Mouse (Mus musculus) MEL (cell line): ENCODE data around the gene Rpusd4. TPM values are rescaled to one million over a fixed set of nuclear protein-coding genes. Genes with fewer than 3 reads are reported as not detected.

Experiments
- DNase-seq: peaks from one replicate; pipeline ENCODE4 v3.0.0; 2011; ENCODE audit warnings: low read depth, low spot score
- H3K27ac ChIP-seq: 2 replicates; pipeline ENCODE4 v1.5.1; 2012; ENCODE audit warnings: low read depth, mild to moderate bottlenecking, control low read depth, low read length, moderate library complexity; ENCODE audit not compliant: control insufficient read depth
- H3K27me3 ChIP-seq, 2 experiments: fragments of 150-350 bp in 1 of 2; sonication (generic) in 1 of 2; 2 replicates each; pipeline ENCODE4 v1.6.1; 2012; ENCODE audit warnings: low read length in 2 of 2, mild to moderate bottlenecking in 2 of 2, improper control_type of control experiment in 1 of 2, moderate library complexity in 1 of 2; ENCODE audit not compliant: insufficient read depth in 2 of 2, control insufficient read depth in 1 of 2
- H3K36me3 ChIP-seq, 2 experiments: 2 replicates each; pipeline ENCODE4 v1.6.1; 2012 to 2014; ENCODE audit warnings: low read length in 2 of 2, improper control_type of control experiment in 1 of 2, inconsistent platforms in 1 of 2, mild to moderate bottlenecking in 1 of 2; ENCODE audit not compliant: insufficient read depth in 2 of 2, control insufficient read depth in 1 of 2
- H3K4me1 ChIP-seq, 2 experiments: fragments of 150-350 bp in 1 of 2; sonication (generic) in 1 of 2; 2 replicates each; pipeline ENCODE4 v1.6.1; 2012; ENCODE audit warnings: low read length in 2 of 2, improper control_type of control experiment in 1 of 2, mild to moderate bottlenecking in 1 of 2; ENCODE audit not compliant: insufficient read depth in 2 of 2, control insufficient read depth in 1 of 2
- H3K4me3 ChIP-seq, 2 experiments: fragments of 150-350 bp in 1 of 2; sonication (generic) in 1 of 2; 2 replicates each; pipeline ENCODE4 v1.5.1; 2012; ENCODE audit warnings: low read depth in 2 of 2, low read length in 2 of 2, mild to moderate bottlenecking in 2 of 2, moderate library complexity in 2 of 2, control low read depth in 1 of 2, improper control_type of control experiment in 1 of 2; ENCODE audit not compliant: control insufficient read depth in 1 of 2, insufficient read depth in 1 of 2
- H3K79me2 ChIP-seq: 2 replicates; pipeline ENCODE4 v1.6.1; 2012; ENCODE audit warnings: mild to moderate bottlenecking, low read length, moderate library complexity; ENCODE audit not compliant: control insufficient read depth, poor library complexity, insufficient read depth
- H3K9ac ChIP-seq: 2 replicates; pipeline ENCODE4 v1.6.1; 2012; ENCODE audit warnings: low read depth, mild to moderate bottlenecking, control low read depth, low read length, moderate library complexity; ENCODE audit not compliant: control insufficient read depth, poor library complexity, severe bottlenecking
- H3K9me3 ChIP-seq: fragments of 150-350 bp; sonication (generic); replicated peaks from 2 replicates; pipeline ENCODE4 v1.6.1; 2012; ENCODE audit warnings: mild to moderate bottlenecking, low read length, improper control_type of control experiment, moderate library complexity; ENCODE audit not compliant: insufficient read depth
- BHLHE40 ChIP-seq: IDR thresholded peaks from 2 replicates; pipeline ENCODE4 v1.6.1; 2012; ENCODE audit warnings: low read depth, mild to moderate bottlenecking, inconsistent platforms, low read length, improper control_type of control experiment, borderline replicate concordance
- CHD2 ChIP-seq: IDR thresholded peaks from 2 replicates; pipeline ENCODE4 v1.6.1; 2011; ENCODE audit warnings: low read length, improper control_type of control experiment
- EP300 ChIP-seq, 2 experiments: IDR thresholded peaks; 2 replicates each; pipeline ENCODE4 v1.6.1; 2011; ENCODE audit warnings: improper control_type of control experiment in 2 of 2, low read length in 2 of 2, low read depth in 1 of 2, mild to moderate bottlenecking in 1 of 2
- ETS1 ChIP-seq: IDR thresholded peaks from 2 replicates; pipeline ENCODE4 v1.6.1; 2012; ENCODE audit warnings: low read depth, mild to moderate bottlenecking, inconsistent platforms, low read length, improper control_type of control experiment, moderate library complexity
- GABPA ChIP-seq: IDR thresholded peaks from 2 replicates; pipeline ENCODE4 v1.6.1; 2012; ENCODE audit warnings: low read depth, mild to moderate bottlenecking, inconsistent platforms, low read length, improper control_type of control experiment, moderate library complexity
- HCFC1 ChIP-seq: IDR thresholded peaks from 2 replicates; pipeline ENCODE4 v1.6.1; 2012; ENCODE audit warnings: low read depth, mild to moderate bottlenecking, inconsistent platforms, low read length, improper control_type of control experiment, moderate library complexity
- KAT2A ChIP-seq: conservative IDR thresholded peaks from 2 replicates; pipeline ENCODE4 v1.6.1; 2012; ENCODE audit warnings: low read depth, low read length, improper control_type of control experiment, inconsistent platforms
- MAFK ChIP-seq: IDR thresholded peaks from 2 replicates; pipeline ENCODE4 v1.6.1; 2011; ENCODE audit warnings: low read depth, mild to moderate bottlenecking, low read length, improper control_type of control experiment, borderline replicate concordance
- MAZ ChIP-seq: IDR thresholded peaks from 2 replicates; pipeline ENCODE4 v1.6.1; 2012; ENCODE audit warnings: low read depth, mild to moderate bottlenecking, inconsistent platforms, low read length, improper control_type of control experiment
- MEF2A ChIP-seq: IDR thresholded peaks from 2 replicates; pipeline ENCODE4 v1.6.1; 2014; ENCODE audit warnings: low read depth, mild to moderate bottlenecking, inconsistent platforms, low read length, improper control_type of control experiment; ENCODE audit not compliant: poor library complexity, insufficient replicate concordance, severe bottlenecking; ENCODE audit errors: extremely low read depth
- MXI1 ChIP-seq: IDR thresholded peaks from 2 replicates; pipeline ENCODE4 v1.6.1; 2011; ENCODE audit warnings: mild to moderate bottlenecking, low read depth, low read length, improper control_type of control experiment
- MYB ChIP-seq: IDR thresholded peaks from 2 replicates; pipeline ENCODE4 v1.6.1; 2011; ENCODE audit warnings: mild to moderate bottlenecking, low read depth, low read length, improper control_type of control experiment
- MYC ChIP-seq: IDR thresholded peaks from 2 replicates; pipeline ENCODE4 v1.6.1; 2011; ENCODE audit warnings: low read depth, mild to moderate bottlenecking, low read length, improper control_type of control experiment, moderate library complexity
- NELFE ChIP-seq: IDR thresholded peaks from 2 replicates; pipeline ENCODE4 v1.6.1; 2011; ENCODE audit warnings: low read depth, low read length, improper control_type of control experiment
- NRF1 ChIP-seq: IDR thresholded peaks from 2 replicates; pipeline ENCODE4 v1.6.1; 2014; ENCODE audit warnings: low read depth, mild to moderate bottlenecking, inconsistent platforms, low read length, improper control_type of control experiment, moderate library complexity; ENCODE audit not compliant: poor library complexity, insufficient read depth, severe bottlenecking
- TBP ChIP-seq: IDR thresholded peaks from 2 replicates; pipeline ENCODE4 v1.8.0; 2011; ENCODE audit warnings: low read depth, low read length, improper control_type of control experiment
- UBTF ChIP-seq: IDR thresholded peaks from 2 replicates; pipeline ENCODE4 v1.6.1; 2012; ENCODE audit warnings: low read depth, mild to moderate bottlenecking, inconsistent platforms, low read length, improper control_type of control experiment, moderate library complexity, borderline replicate concordance; ENCODE audit not compliant: insufficient read depth
- polyA plus RNA-seq, 2 experiments: library from polyadenylated mRNA; stranded (reverse) in 1 of 2; unstranded in 1 of 2; fragments of >175 nt in 1 of 2; fragments of >200 nt in 1 of 2; gene quantifications; 2 replicates each; pipeline versions ENCODE4 v1.2.1 to v1.2.4; 2012; ENCODE audit warnings: low replicate concordance in 2 of 2, low read depth in 1 of 2; ENCODE audit not compliant: insufficient read length in 2 of 2, insufficient read depth in 1 of 2, missing spikeins in 1 of 2
- total RNA-seq: library from RNA; depleted of rRNA; stranded (reverse); fragments of 300-350 nt; gene quantifications from 2 replicates; pipeline ENCODE4 v1.2.3, GENCODE M21; 2012

Gene Rpusd4
- total and polyA plus RNA-seq, 3 experiments, result 36.3 to 40.9 TPM; not detected in 1

DNA sequence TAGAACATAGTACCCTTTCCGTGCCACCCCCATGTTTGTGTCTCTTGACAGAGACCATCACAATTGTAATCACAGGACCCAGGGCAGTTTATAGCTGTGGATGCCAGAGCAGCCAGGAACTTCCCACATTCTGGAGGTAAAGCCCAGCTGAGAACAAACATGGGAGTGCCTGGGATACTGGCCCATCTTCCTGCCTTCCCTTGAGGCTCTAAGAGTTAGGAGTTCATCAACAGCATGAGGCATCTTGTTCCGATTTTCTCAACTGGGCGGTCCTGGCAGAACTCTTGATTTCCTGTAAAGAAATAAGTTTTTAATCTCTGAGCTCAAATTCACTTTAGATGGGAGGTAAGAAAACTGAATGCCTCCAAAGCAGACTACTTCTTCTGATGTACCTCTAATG lies 34.5 kb downstream of the Rpusd4 start:
- Histone ChIP-seq H3K79me2 (no peaks in the 10 kb centered on the region), H3K36me3 (no peaks in the 10 kb centered on the region), H3K27ac (no peak overlapping the region), H3K9me3 (no peaks in the 10 kb centered on the region), H3K9ac (no peak overlapping the region), H3K4me3 (no peak overlapping the region), H3K27me3 (no peaks in the 10 kb centered on the region; a peak in 1 of 4 replicates), H3K4me1 (no peaks in the 10 kb centered on the region)
- DNase-seq, result no peak
- no peak for TF ChIP-seq UBTF
- TF ChIP-seq EP300 (IDR thresholded peaks at IDR 0.05; ENCODE audit: low read depth in 1 of 2, low read length in 2 of 2), result no peak
- no peak for TF ChIP-seq MXI1
- TF ChIP-seq MAFK, result no peak
- TF ChIP-seq NELFE, result no peak
- no peak for TF ChIP-seq HCFC1
- no peak for TF ChIP-seq CHD2
- TF ChIP-seq BHLHE40, result no peak
- TF ChIP-seq NRF1, result no peak
- TF ChIP-seq MYB, result no peak
- no peak for TF ChIP-seq TBP
- TF ChIP-seq KAT2A, result no peak
- TF ChIP-seq MAZ, result no peak

- no peaks in the 10 kb centered on the region for H3K27me3 ChIP-seq
- H3K79me2 ChIP-seq, result no peaks in the 10 kb centered on the region
- no peaks in the 10 kb centered on the region for H3K9me3 ChIP-seq
- no peaks in the 10 kb centered on the region for H3K4me1 ChIP-seq
- DNase-seq, result no peak
- H3K4me3 ChIP-seq, result no peak overlapping the region
- no peak overlapping the region for H3K9ac ChIP-seq
- no peak overlapping the region for H3K27ac ChIP-seq
- TF ChIP-seq MYB, result no peak
- TF ChIP-seq MEF2A, result no peak
- TF ChIP-seq ETS1, result no peak
- TF ChIP-seq MYC, result no peak
- no peak for TF ChIP-seq MAFK
- no peak for TF ChIP-seq HCFC1
- TF ChIP-seq GABPA, result no peak
- no peaks in the 10 kb centered on the region for H3K36me3 ChIP-seq
These were observed 39.8 kb downstream of the Rpusd4 start for GRCm38 (mm10) chr9:35307461-35307860.
